Mouse (Mus musculus) brain, embryonic 14.5 days (tissue): Measurements from ENCODE around the gene Daam2. TPM values are rescaled to one million over a fixed set of nuclear protein-coding genes. Genes with fewer than 3 reads are reported as not detected.
"Not testable (repeated sequence)": the region's sequence is repeated elsewhere in the genome, so short reads cannot be mapped to it uniquely, and the experiment has no call there.

Source experiments
- DNase-seq: peaks from one replicate; pipeline ENCODE4 v3.0.0-alpha.2; 2011; ENCODE audit warnings: low read depth
- CTCF ChIP-seq: fragments of 200-500 bp; IDR thresholded peaks from 2 replicates; pipeline ENCODE4 v1.5.1; 2012; ENCODE audit warnings: inconsistent platforms, mild to moderate bottlenecking, moderate library complexity, borderline replicate concordance; ENCODE audit not compliant: insufficient read depth, insufficient read length; ENCODE audit errors: extremely low read depth
- POLR2A ChIP-seq: fragments of 200-500 bp; IDR thresholded peaks from 2 replicates; pipeline ENCODE4 v1.6.1; 2012; ENCODE audit warnings: mild to moderate bottlenecking, inconsistent platforms, borderline replicate concordance; ENCODE audit not compliant: poor library complexity, insufficient read depth, insufficient read length, severe bottlenecking; ENCODE audit errors: extremely low read depth
- polyA plus RNA-seq: library from polyadenylated mRNA; depleted of rRNA; stranded (reverse); fragments of >200 nt; gene quantifications from 2 replicates; pipeline ENCODE4 v1.2.3, GENCODE M21; 2012

Gene Daam2
- polyA plus RNA-seq, 1 experiment, result 13.9 TPM

DNA sequence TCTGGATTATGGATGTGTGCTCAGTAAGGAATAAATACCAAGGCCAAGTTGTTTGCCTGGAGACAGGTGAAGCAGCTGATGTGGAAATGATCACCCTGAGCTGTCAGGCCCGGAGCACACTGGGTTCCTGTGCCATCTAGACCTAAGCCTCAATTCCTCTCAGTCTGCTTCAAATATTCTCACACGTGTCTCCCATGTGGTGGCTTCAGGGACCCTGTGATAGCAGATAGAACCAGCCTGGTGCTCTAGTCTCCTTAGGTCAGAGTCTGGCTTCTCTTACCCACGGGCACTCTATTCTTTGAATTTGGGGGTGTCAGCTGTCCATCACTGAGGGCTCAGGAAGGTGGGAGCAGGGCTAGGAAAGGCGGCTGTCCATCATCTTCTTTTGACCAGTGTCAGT is 124.4 kb downstream of the Daam2 start:
- DNase-seq, result no peak
- no peak for TF ChIP-seq POLR2A
- no peak for TF ChIP-seq CTCF

DNA sequence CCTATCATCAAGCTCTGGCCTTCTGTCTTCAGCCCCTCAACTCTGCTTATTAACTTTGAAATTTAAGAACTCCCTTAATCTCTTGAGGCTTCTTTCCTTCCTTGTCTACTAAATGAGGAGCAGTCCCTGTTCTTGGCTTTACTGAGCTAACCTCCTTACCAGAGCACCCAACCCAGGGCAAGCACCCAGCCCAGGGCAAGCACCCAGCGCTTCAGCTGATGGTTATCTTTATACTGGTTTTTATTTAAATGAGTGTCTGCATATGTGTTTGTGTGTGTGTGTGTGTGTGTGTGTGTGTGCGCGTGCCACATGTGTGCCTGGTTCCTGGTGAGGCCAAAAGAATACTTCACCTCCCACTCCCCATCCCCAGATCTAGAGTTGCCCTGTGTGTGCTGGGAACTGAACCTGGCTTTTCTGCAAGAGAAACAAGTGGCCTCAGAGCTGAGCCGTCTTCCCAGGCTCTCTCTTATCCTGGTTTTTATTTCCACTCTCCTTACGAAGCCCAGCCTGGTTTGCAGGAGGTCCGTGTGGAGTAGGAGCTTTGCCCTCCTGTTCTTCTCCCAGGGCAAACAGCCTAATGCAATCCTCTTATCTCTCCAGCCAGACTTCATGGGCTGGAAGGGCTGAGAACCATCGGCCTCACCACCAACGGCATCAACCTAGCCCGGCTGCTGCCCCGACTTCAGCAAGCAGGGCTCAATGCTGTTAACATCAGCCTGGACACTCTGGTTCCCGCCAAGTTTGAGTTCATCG is 125.1 kb downstream of the Daam2 start:
- TF ChIP-seq POLR2A, result no peak
- no peak for TF ChIP-seq CTCF

GRCm38 (mm10) chr17:49437306-49437705 is 126.8 kb downstream of the Daam2 start:
- DNase-seq, result not testable (repeated sequence)

More for the DNA sequence above, 125.1 kb downstream of the Daam2 start:
- no peak for DNase-seq

DNA sequence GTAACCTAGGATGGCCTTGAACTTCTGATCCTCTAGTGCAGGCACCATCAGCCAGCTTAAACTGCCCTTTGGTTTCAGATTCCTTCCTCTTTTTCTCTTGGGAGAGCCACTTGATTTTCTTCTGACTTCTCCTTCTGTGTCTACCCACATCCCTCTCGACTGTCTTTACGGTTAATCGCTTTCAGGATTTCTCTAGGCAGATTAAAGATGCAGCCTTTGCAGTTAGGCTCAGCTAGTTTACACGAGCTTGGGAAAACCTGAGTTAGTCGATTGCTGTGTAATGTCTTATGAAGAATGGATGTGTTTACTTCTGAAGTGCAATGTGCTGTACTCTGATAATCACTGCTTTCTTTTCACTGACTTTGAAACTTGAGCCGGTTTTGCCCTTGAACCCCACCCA is 127.5 kb downstream of the Daam2 start:
- TF ChIP-seq CTCF, result no peak
- no peak for TF ChIP-seq POLR2A

DNA sequence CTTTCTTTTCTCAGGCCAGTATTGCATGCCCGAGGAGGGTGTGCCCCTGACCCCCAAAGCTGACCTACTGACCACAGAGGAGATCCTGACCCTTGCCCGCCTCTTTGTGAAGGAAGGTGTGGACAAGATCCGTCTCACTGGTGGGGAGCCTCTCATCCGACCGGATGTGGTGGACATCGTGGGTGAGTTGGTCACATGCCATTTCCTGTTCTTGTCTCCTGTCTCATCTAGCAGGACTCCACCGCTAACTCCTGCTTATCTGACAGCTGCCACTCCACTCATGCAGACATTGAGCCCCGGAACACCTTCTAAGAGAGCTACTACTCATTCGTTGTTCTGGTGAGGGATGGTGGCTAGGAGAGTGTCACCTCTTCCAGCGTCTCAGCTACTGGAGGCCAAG is 129.1 kb downstream of the Daam2 start:
- no peak for TF ChIP-seq CTCF
- TF ChIP-seq POLR2A, result no peak
- no peak for DNase-seq

More for the DNA sequence above, 127.5 kb downstream of the Daam2 start:
- no peak for DNase-seq

GRCm38 (mm10) chr17:49434236-49434635 is 129.9 kb downstream of the Daam2 start:
- TF ChIP-seq CTCF, result no peak
- TF ChIP-seq POLR2A, result no peak
- no peak for DNase-seq

- no peak for DNase-seq
Measured at GRCm38 (mm10) chr17:49433071-49433470, 131.1 kb downstream of the Daam2 start.

GRCm38 (mm10) chr17:49432071-49432711 is 132.0 kb downstream of the Daam2 start:
- TF ChIP-seq POLR2A, result no peak
- TF ChIP-seq CTCF, result no peak
- peak; percentile 64 for DNase-seq

More at GRCm38 (mm10) chr17:49433071-49433470, 131.1 kb downstream of the Daam2 start:
- TF ChIP-seq POLR2A (no peak), CTCF (no peak)

- DNase-seq, result no peak
- no peak for TF ChIP-seq POLR2A
- TF ChIP-seq CTCF, result no peak
Measured at GRCm38 (mm10) chr17:49431176-49431575, 133.0 kb downstream of the Daam2 start.

DNA sequence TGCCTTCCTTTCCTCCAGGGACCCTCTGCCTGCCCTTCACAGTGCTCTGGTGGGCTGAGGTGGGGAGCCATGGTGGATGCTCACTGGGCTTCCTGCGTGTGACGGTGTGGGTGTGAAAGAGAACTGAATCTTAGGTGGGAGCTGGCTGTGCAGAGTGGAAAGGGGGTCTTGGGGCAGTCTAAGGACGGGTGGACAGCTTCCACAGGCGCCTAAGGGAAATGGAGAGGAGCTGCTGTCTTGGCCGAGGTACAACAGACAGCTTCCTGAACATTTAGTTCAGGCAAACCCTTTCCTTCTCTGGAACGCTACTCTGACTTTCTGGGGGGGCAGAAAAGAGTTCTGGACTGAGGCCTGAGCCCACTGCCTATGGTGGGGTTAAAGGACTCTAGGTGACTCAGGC is 134.0 kb downstream of the Daam2 start:
- DNase-seq, result no peak
- TF ChIP-seq CTCF (no peak), POLR2A (no peak)

DNA sequence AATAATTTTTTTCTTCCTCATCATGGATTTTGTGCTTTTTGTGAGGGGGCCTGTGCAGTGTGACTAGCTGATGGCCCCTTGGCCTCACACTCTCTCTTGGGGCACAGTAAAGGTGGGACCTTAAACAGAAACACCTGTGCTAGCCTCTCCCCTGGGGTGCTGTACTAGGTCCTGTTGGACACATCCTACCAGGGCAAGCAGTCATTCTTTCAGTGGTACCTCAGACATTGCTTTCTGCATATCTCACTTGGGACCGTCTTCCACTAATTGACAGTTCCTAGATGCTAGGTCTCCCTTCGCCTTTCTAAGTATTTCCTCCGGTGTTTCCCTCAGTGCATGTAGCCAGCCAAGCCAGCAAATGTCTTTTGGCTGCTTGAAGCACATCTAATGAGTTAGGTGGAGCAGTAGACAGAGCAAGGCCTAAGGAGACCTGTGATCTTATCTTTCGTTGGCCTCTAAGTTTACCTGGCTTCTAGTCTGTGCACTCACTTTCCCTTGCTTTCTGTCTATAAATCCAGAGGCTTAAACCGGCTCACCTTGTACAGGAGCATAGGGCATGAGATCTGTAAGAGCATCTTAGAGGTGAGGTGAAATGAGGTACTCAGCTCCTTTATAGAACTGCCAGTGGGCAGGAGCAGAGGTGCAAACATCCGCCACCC is 134.5 kb downstream of the Daam2 start:
- no peak for DNase-seq
- TF ChIP-seq CTCF (no peak), POLR2A (no peak)

GRCm38 (mm10) chr17:49428751-49429415 is 135.3 kb downstream of the Daam2 start:
- TF ChIP-seq CTCF (no peak), POLR2A (no peak)
- DNase-seq, result no peak
